Mouse (Mus musculus): Measurements from ENCODE around the gene Dhfr. TPM values are rescaled to one million over a fixed set of nuclear protein-coding genes. Genes with fewer than 3 reads are reported as not detected.

The Dhfr gene
- polyA plus RNA-seq, 1 experiment from 2014 or later, result 17.9 TPM

Other genes with a start within 250 kb of the Dhfr start
- 0.09 and 0.16 TPM in 2 replicates for gene Rasgrf2, start 223.1 kb upstream of the Dhfr start, polyA plus RNA-seq (2015; fragmentation: Nextera tagmentation; extraction: Ambion mirVana)
- 0.57 and 0.93 TPM in 2 replicates for gene Gm20379, start 48.7 kb upstream of the Dhfr start, polyA plus RNA-seq (2015; fragmentation: Nextera tagmentation; extraction: Ambion mirVana)
- gene Msh3, start 277 bp downstream of the Dhfr start, polyA plus RNA-seq (2015; fragmentation: Nextera tagmentation; extraction: Ambion mirVana), result 23.3 and 25.0 TPM in 2 replicates
- 0.70 and 0.78 TPM in 2 replicates for gene Ankrd34b, start 71.2 kb downstream of the Dhfr start, polyA plus RNA-seq (2015; fragmentation: Nextera tagmentation; extraction: Ambion mirVana)
- 0.16 TPM in 1 of 2 replicates, not detected in the other for gene Fam151b, start 129.3 kb downstream of the Dhfr start, polyA plus RNA-seq (2015; fragmentation: Nextera tagmentation; extraction: Ambion mirVana)
- 9.1 and 10.2 TPM in 2 replicates for gene Zfyve16, start 176.1 kb downstream of the Dhfr start, polyA plus RNA-seq (2015; fragmentation: Nextera tagmentation; extraction: Ambion mirVana)
- not detected in 2 replicates for gene Spz1, start 221.4 kb downstream of the Dhfr start, polyA plus RNA-seq (2015; fragmentation: Nextera tagmentation; extraction: Ambion mirVana)